Mouse (Mus musculus): Measurements from ENCODE around the gene Stx16.

DNA sequence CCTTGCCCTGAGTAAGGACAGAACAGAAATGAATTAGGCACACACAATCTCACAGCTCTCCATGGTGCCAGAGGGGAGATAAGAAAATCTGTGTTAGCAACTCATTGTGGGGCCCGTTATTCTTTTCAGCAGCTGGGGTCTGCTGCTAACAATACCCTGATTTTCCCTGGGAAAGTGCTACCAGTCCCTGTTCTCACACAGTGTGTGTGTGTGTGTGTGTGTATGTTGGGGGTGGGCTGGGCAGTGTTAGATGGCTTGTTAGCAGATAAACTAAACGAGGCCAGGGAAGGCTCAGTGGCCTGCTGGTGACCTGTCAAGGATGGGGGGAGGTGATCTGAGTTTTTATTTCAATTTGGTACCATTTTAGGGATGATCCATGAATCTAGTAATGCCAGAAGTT, 14.9 kb upstream of the Stx16 start:
- TF ChIP-seq GATA1 (IDR thresholded peaks at IDR 0.05; ENCODE audit: low read length) (no peak), TAL1 (IDR thresholded peaks at IDR 0.05; ENCODE audit: low read length) (no peak)

Data from erythroblast, embryonic 14.5 days (primary cell).